Mouse (Mus musculus): ENCODE measurements around the gene Lhx9.
A peak's percentile ranks its signal among the peaks of the same experiment; 100 is the strongest.

Lhx9 gene

GRCm38 (mm10) chr1:138848511-138849109 is at the start of gene Lhx9:
Lhx9 (minus strand) TSS chr1:138848577.
- peak; percentile 42 to 52 for DNase-seq

DNA sequence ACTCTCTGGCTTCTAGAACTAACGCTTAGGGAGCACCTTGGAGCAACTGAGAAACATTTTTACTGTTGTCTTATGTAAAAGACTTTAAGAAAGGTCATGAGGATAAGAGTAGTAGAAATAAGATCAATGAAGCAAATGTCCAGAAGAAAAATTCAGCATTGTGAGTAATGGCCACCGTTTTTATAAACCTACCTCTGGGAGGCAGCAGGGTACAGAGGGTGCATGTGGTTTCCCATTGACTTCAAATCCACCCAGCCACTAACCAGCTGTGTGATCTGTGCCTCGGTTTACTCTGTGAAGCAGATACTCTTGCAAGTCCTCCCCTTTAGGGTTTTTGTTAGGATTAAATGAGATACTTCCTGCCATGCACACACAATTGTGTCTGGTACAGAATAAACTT is 47.7 kb upstream of the Lhx9 start:
- DNase-seq, result no peak

- DNase-seq, result no peak
These were observed 29.3 kb upstream of the Lhx9 start for GRCm38 (mm10) chr1:138877470-138878254.

GRCm38 (mm10) chr1:138876371-138877045 is 28.1 kb upstream of the Lhx9 start:
- DNase-seq, result no peak

- DNase-seq, result peak; percentile 85 to 87
These were observed 7.9 kb upstream of the Lhx9 start, which contains the start of gene 2310009B15Rik for GRCm38 (mm10) chr1:138856101-138856950. 2310009B15Rik (minus strand) TSS chr1:138856852.

GRCm38 (mm10) chr1:138850823-138851222 is 2.4 kb upstream of the Lhx9 start:
- DNase-seq, result no peak

DNA sequence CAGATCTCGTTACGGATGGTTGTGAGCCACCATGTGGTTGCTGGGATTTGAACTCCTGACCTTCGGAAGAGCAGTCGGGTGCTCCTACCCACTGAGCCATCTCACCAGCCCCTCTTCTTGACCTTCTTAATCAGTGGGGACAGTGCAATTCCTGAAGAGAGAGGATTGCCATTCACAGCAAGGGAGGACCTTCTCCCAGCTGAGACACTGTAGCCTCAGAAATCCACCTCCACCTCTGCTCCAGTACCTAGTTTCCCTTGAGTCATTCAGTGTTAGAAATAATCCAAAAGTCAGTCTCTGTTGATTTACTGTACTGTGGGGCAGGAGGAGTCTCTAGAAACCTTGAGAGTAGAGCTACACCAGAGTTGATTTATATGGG is 1.8 kb upstream of the Lhx9 start:
- DNase-seq, result no peak

- no peak for DNase-seq
These were observed 1.3 kb upstream of the Lhx9 start for GRCm38 (mm10) chr1:138849531-138850160.

DNA sequence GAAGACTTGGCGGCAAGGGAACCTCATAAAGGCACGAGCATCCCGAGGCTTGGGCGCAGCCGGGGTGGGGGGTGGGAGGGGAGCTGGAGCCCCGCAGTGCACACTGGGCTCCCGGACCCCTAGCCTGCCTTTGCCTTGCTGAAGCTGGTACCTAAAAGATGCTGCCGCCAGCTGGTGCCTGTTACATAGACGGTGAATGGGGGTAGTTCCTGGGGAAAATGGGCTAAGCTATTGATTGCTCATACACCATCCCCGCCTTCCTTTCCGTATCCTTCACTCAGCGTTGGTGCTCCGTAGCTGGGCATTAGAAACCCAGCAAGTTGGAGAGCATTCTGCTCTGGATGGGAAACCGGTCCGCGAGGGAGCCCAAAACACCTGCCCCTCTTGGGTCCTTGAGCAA is 351 bp downstream of the Lhx9 start:
- DNase-seq, result peak; percentile 39 to 50

DNA sequence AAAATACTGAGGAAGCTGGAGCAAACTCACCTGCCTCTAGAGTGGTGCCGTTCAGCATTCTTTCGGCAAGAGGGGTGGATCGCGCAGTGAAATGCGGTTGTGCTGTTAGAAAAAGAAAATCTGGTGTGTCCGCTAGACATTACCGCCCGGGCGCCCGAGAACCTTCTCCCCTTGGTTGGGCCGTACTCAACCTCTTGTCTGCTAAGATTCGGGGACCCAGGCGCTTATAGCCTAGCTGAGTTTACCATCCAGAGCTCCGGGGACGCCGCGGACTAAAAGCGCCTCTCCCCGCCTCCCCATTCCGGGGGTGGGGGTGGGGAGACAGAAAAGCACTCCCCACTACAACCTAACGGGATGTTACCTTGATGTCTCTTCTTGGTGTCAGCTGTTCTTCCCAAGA is 1.2 kb downstream of the Lhx9 start:
- DNase-seq, result peak; percentile 40 to 47

DNA sequence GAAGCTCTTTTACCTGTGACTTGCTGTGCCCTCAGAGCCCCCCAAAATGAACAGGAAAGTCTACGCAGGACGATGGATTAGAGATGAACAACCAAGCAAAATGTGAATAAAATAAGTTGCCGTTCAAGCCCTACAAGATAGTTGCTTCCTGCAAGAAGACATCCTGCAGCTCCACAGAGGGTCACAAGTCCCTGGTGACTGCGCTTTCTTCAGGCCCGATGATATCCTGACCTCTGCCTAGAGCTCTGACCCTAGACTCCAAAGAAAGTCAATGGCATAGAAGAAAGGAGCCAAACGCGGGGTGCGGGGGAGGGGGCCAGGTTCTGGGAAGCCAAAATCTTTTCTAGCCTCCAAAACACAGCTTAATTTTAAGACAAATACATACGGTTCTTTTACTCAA is 1.8 kb downstream of the Lhx9 start:
- peak; percentile 32 to 33 for DNase-seq

- peak; percentile 33 to 52 for DNase-seq
These were observed 2.2 kb downstream of the Lhx9 start for GRCm38 (mm10) chr1:138846131-138846530.

DNA sequence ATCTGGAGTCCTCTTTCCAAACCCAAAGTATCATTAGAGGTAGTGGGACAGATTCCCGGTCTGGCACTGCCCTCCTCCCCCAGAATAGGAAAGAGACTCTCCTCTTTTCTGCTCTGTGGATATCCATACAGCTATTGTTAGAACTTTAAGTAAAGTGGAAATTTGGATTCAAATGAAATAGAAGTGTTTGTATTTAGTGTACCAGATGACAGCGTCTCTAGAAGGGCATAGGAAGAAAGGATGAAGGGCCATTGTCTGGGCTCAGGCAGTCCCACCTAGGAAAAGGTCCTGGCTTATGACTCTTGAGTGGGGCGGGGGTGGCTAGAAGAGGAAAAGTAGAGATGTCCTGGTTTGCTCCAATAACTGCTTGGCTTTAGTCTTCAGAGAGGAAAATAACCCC is 2.9 kb downstream of the Lhx9 start:
- no peak for DNase-seq

DNA sequence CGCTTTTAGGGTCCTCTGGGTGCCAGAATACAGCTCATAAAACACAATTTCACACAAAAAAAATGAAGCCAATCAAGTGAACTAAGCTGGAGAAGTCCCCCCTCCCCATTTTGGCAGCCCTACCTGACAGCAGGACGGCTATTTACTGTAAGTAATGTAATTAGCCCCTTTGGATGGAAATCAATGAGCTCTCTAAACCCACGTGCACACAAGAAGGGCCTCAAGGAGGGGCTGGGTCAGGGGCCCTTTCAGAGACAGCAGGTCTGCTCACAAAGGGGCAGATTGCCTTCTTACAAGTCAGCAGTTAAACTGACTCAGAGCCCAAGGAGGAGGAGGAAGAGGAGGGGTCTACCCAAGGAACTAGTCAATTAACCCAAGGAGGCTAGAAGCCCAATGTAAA is 4.2 kb downstream of the Lhx9 start:
- DNase-seq, result peak in 1 of 2 experiments; percentile 28

- DNase-seq, result peak; percentile 57 to 65
These were observed 4.9 kb downstream of the Lhx9 start for GRCm38 (mm10) chr1:138843361-138844091.

DNA sequence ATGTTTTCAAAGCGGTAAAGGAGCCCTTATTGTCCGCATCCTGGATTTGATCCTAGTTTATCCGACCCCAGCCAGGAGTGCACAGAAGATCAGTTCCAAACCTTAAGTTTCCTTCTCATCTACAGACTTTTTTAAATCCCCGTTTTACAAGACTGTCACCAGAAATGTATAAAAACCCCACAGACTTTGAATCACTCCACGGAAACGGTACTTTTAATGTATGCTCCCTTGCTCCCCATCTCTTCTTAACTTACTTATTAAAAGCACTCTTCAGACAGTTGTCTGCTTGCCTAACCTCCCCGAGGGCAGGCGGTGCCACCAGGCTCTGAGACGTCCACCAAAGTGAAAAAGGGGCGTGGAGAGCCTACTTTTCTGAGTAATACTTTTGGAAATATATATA is 5.6 kb downstream of the Lhx9 start:
- peak; percentile 28 to 30 for DNase-seq

DNA sequence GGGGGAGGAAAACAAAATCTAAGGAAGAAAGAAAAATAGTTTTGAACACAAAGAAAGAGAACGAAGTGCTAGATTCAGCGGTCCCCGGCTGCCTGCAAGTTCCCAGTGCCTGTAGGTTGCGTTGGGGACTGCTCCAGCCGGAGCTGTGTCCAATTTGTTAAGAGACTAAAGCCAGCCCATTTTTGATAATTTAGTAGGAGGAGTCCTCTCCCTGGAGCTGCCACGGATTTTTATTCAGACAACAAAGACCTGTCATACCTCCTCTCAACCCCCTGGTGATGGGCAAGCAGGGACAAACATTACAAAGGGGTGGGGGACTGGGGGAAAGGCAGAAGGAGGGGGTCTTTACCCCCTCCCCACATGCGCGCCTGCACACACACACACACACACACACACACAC is 6.1 kb downstream of the Lhx9 start:
- peak; percentile 27 to 43 for DNase-seq

GRCm38 (mm10) chr1:138841306-138842095 is 6.9 kb downstream of the Lhx9 start:
- peak; percentile 55 to 65 for DNase-seq

- peak; percentile 40 to 51 for DNase-seq
These were observed 7.7 kb downstream of the Lhx9 start for GRCm38 (mm10) chr1:138840440-138841305.
